Mouse (Mus musculus) liver, embryonic 14.5 days (tissue): ENCODE data around the gene Parg.

Source experiments
- CTCF ChIP-seq: IDR thresholded peaks from 2 replicates; pipeline ENCODE4 v1.5.1; 2016; ENCODE audit warnings: antibody characterized with exemption, low read depth, control low read depth
- EP300 ChIP-seq: IDR thresholded peaks from 2 replicates; pipeline ENCODE4 v1.6.1; 2016; ENCODE audit warnings: antibody characterized with exemption, low read depth

DNA sequence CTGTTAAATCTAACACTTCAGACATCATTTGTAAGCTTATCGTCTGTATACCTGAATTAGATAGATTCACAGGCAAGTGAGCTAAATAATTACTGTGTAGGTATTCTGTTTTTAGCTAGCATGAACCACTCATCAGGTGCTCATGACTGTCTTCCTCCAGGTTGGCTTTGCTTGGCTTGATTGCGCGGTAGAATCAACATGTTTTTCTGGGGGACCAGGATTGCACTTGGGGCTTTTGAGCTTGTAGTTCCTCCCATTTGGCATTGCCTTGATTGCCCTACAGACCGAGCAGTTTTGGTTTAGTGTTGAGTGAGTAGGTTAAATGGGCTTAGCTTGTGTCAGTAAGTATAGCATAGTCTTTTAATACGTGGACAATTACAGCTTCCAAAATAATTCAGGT is 39.5 kb upstream of the Parg start:
- TF ChIP-seq EP300 (no peak), CTCF (no peak)
